7 mouse cellular contexts compared by ENCODE assay signal in genomic region chr6:18372447-18373228, GRCm38 (mm10).
A peak's percentile ranks its signal among the peaks of the same experiment; 100 is the strongest.
DNase-seq lines count a peak whose midpoint lies in the region; ATAC-seq and TF ChIP-seq lines count a peak whose summit lies in the region.

No protein-coding gene starts in this region.

- no peaks in the 10 kb centered on the region for H3K4me1 ChIP-seq in cerebellum, adult 2 months (ENCODE audit: control insufficient read depth, insufficient read depth, low read length)
- H3K4me1 ChIP-seq in intestine, embryonic 14.5 days (replicated peaks; ENCODE audit: control insufficient read depth, insufficient read depth, low read length) = no peaks in the 10 kb centered on the region
- H3K4me1 ChIP-seq in limb, embryonic 10.5 days = peaks cover 7% of the 10 kb centered on the region
- no peaks in the 10 kb centered on the region for H3K4me1 ChIP-seq in midbrain, embryonic 14.5 days (ENCODE audit: control insufficient read depth, insufficient read depth, low read length)

- H3K4me2 ChIP-seq in intestine, embryonic 14.5 days (ENCODE audit: low read length) = no peak overlapping the region
- H3K4me2 ChIP-seq in midbrain, embryonic 14.5 days (ENCODE audit: low read length) = no peak overlapping the region

- H3K4me3 ChIP-seq in cerebellum, adult 2 months (replicated peaks; ENCODE audit: insufficient read depth, low read depth, low read length) = no peak overlapping the region
- H3K4me3 ChIP-seq in intestine, embryonic 14.5 days (ENCODE audit: low read depth, low read length) = no peak overlapping the region
- no peak overlapping the region for H3K4me3 ChIP-seq in limb, embryonic 10.5 days
- no peak overlapping the region for H3K4me3 ChIP-seq in midbrain, embryonic 14.5 days (replicated peaks; ENCODE audit: low read depth, low read length)

- H3K27ac ChIP-seq in cerebellum, adult 2 months (ENCODE audit: insufficient read depth, low read length) = no peak overlapping the region
- no peak overlapping the region for H3K27ac ChIP-seq in intestine, embryonic 14.5 days (ENCODE audit: low read depth)
- H3K27ac ChIP-seq in limb, embryonic 10.5 days = no peak overlapping the region
- no peak overlapping the region for H3K27ac ChIP-seq in midbrain, embryonic 14.5 days (replicated peaks; ENCODE audit: low read depth, low read length)

- TF ChIP-seq CTCF in cerebellum, adult 2 months (IDR thresholded peaks at IDR 0.05; ENCODE audit: borderline replicate concordance, insufficient read depth, low read depth, low read length) = peak; percentile 77

- no peak for TF ChIP-seq POLR2A in cerebellum, adult 2 months (IDR thresholded peaks at IDR 0.05; ENCODE audit: borderline replicate concordance, insufficient read depth, low read length)

- DNase-seq in adipocyte (ENCODE audit: low spot score) = peak; percentile 56
- DNase-seq in cerebellum, adult 2 months = peak; percentile 59 to 63
- peak; percentile 66 for DNase-seq in forelimb bud, embryonic 11.5 days (ENCODE audit: low read depth, low spot score)
- DNase-seq in intestine, embryonic 14.5 days (ENCODE audit: low spot score) = peak; percentile 81
- peak; percentile 67 for DNase-seq in limb, embryonic 10.5 days (ENCODE audit: low spot score)
- peak; percentile 83 for DNase-seq in midbrain, embryonic 14.5 days
- DNase-seq in spleen, postnatal 4 days (ENCODE audit: low spot score in 2 of 2) = peak; percentile 42 to 74

- no peaks in the 10 kb centered on the region for H3K27me3 ChIP-seq in cerebellum, adult 2 months (ENCODE audit: control insufficient read depth, insufficient read depth, low read length)
- no peaks in the 10 kb centered on the region for H3K27me3 ChIP-seq in intestine, embryonic 14.5 days (replicated peaks; ENCODE audit: control insufficient read depth, insufficient read depth, low read length)
- H3K27me3 ChIP-seq in limb, embryonic 10.5 days (ENCODE audit: low read depth, poor library complexity, severe bottlenecking) = no peaks in the 10 kb centered on the region
- no peaks in the 10 kb centered on the region for H3K27me3 ChIP-seq in midbrain, embryonic 14.5 days (ENCODE audit: control insufficient read depth, insufficient read depth, low read length)

- no peaks in the 10 kb centered on the region for H3K9me3 ChIP-seq in intestine, embryonic 14.5 days (ENCODE audit: control insufficient read depth, low read length)
- H3K9me3 ChIP-seq in limb, embryonic 10.5 days (replicated peaks) = no peaks in the 10 kb centered on the region
- H3K9me3 ChIP-seq in midbrain, embryonic 14.5 days (ENCODE audit: control insufficient read depth, low read length) = no peaks in the 10 kb centered on the region

- WGBS in cerebellum, adult 2 months = 26% methylated on average over 7 of the region's 7 CpGs
- 27% methylated on average over 7 of the region's 7 CpGs for WGBS in intestine, embryonic 14.5 days
- 41% methylated on average over 7 of the region's 7 CpGs for WGBS in limb, embryonic 10.5 days
- 37% methylated on average over 7 of the region's 7 CpGs for WGBS in midbrain, embryonic 14.5 days

- no peak overlapping the region for H3K9ac ChIP-seq in intestine, embryonic 14.5 days (ENCODE audit: low read length)
- H3K9ac ChIP-seq in midbrain, embryonic 14.5 days (replicated peaks; ENCODE audit: low read length) = no peak overlapping the region

- peak; percentile 70 for ATAC-seq in intestine, embryonic 14.5 days (replicated peaks; ENCODE audit: low FRiP score, low TSS enrichment, low read depth)
- peak; percentile 64 for ATAC-seq in midbrain, embryonic 14.5 days (ENCODE audit: low FRiP score, low TSS enrichment)

- H3K36me3 ChIP-seq in intestine, embryonic 14.5 days (ENCODE audit: control insufficient read depth, insufficient read depth, low read length) = 0 out of 2 replicates have a peak, but pooled peaks cover 2% of the 10 kb centered on the region
- no peaks in the 10 kb centered on the region; the same call in 1 of the 2 replicates for H3K36me3 ChIP-seq in limb, embryonic 10.5 days
- H3K36me3 ChIP-seq in midbrain, embryonic 14.5 days (ENCODE audit: control insufficient read depth, insufficient read depth, low read length) = peaks cover 31% of the 10 kb centered on the region
